Mouse (Mus musculus) G1E (cell line): ENCODE measurements around the gene Emilin3.

ENCODE experiments used
- CTCF ChIP-seq: IDR thresholded peaks from 2 replicates; pipeline ENCODE4 v1.5.1; 2012; ENCODE audit warnings: low read depth, low read length, inconsistent platforms, mixed read lengths
- TAL1 ChIP-seq: conservative IDR thresholded peaks from 2 replicates; pipeline ENCODE4 v1.6.1; 2012; ENCODE audit warnings: low read depth, low read length, inconsistent platforms, mixed read lengths

DNA sequence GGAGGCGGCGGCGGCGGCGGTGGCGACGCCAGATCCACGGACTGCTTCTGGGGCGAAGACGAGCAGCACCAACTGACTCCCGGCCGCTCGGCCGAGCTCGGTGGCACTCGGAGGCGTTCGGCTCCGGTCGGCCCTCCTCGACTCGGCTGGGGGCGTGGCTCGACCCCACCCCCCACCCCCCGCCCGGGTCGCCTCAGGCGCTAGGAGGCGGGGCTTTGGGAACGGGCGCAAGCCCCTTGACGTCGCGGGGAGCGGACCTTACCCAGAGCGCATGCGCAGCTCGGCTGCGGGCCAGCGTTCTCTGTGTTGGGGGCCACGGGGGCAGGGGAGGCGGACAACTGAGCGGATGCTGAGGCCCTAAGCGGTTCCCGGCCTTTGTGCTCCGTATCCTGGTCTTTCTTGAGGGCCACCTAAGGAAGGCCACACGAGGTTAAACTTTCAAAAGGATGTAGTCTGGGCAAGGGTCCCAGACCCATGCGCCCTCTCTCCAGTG lies 39.2 kb downstream of the Emilin3 start, which contains the start of gene Zhx3:
- no peak for TF ChIP-seq CTCF
- TF ChIP-seq TAL1 = no peak
